Mouse (Mus musculus) neural tube, embryonic 15.5 days (tissue): Measurements from ENCODE around the gene Psmb10. TPM values are rescaled to one million over a fixed set of nuclear protein-coding genes. Genes with fewer than 3 reads are reported as not detected.
"Not testable (repeated sequence)": the region's sequence is repeated elsewhere in the genome, so short reads cannot be mapped to it uniquely, and the experiment has no call there.

Experiments used
- ATAC-seq: fragments of 200-750 bp; cut with Nextera tagmentation; 2 replicates; pipeline ENCODE4 v1.8.0; 2017; ENCODE audit warnings: mild to moderate bottlenecking, moderate TSS enrichment, moderate library complexity; ENCODE audit not compliant: low FRiP score
- H3K27ac ChIP-seq: fragments of 300-500 bp; sonication (generic); replicated peaks from 2 replicates; pipeline ENCODE4 v1.5.1; 2015; ENCODE audit warnings: mild to moderate bottlenecking, inconsistent platforms
- H3K27me3 ChIP-seq: fragments of 300-500 bp; sonication (generic); replicated peaks from 2 replicates; pipeline ENCODE4 v1.6.1; 2015; ENCODE audit warnings: inconsistent platforms
- H3K36me3 ChIP-seq: fragments of 300-500 bp; sonication (generic); 2 replicates; pipeline ENCODE4 v1.6.1; 2015; ENCODE audit warnings: inconsistent platforms
- H3K4me1 ChIP-seq: fragments of 300-500 bp; sonication (generic); 2 replicates; pipeline ENCODE4 v1.6.1; 2015; ENCODE audit warnings: inconsistent platforms
- H3K4me2 ChIP-seq: fragments of 300-500 bp; sonication (generic); 2 replicates; pipeline ENCODE4 v1.6.1; 2015; ENCODE audit warnings: inconsistent platforms, mild to moderate bottlenecking, moderate library complexity
- H3K4me3 ChIP-seq: fragments of 300-500 bp; sonication (generic); replicated peaks from 2 replicates; pipeline ENCODE4 v1.5.1; 2015; ENCODE audit warnings: mild to moderate bottlenecking, inconsistent platforms
- H3K9ac ChIP-seq: fragments of 300-500 bp; sonication (generic); replicated peaks from 2 replicates; pipeline ENCODE4 v1.6.1; 2015; ENCODE audit warnings: mild to moderate bottlenecking, inconsistent platforms
- H3K9me3 ChIP-seq: fragments of 300-500 bp; sonication (generic); replicated peaks from 2 replicates; pipeline ENCODE4 v1.6.1; 2016; ENCODE audit warnings: inconsistent platforms
- WGBS: fragments of 180-500 bp; shearing (Covaris S2); methylation state at CpG from one replicate; pipeline ENCODE4 v1.1.7; 2015; ENCODE audit warnings: mixed read lengths; 5-methylcytosine and 5-hydroxymethylcytosine counted together
- polyA plus RNA-seq: library from polyadenylated mRNA; unstranded; fragments of >200 nt; fragmentation: Nextera tagmentation; extraction: Ambion mirVana; gene quantifications from 2 replicates; pipeline ENCODE4 v1.2.1, GENCODE M21; 2015

The Psmb10 gene
- polyA plus RNA-seq = 86.8 and 142 TPM in 2 replicates

GRCm38 (mm10) chr8:105938306-105938669 lies at the start of gene Psmb10:
Gene Psmb10, minus strand, starts transcription at chr8:105938444.
- ATAC-seq = no peak
- H3K4me2 ChIP-seq = peak within 1 kb of the TSS; percentile 94
- H3K27me3 ChIP-seq = no peaks in the 10 kb centered on the region
- H3K4me3 ChIP-seq = peak within 1 kb of the TSS; percentile 77
- peak within 1 kb of the TSS; percentile 82 for H3K9ac ChIP-seq
- peaks cover 26% of the 10 kb centered on the region for H3K4me1 ChIP-seq
- 37% methylated on average over 4 of the region's 4 CpGs for WGBS
- H3K36me3 ChIP-seq = no peaks in the 10 kb centered on the region
- no peaks in the 10 kb centered on the region for H3K9me3 ChIP-seq
- H3K27ac ChIP-seq = peak within 1 kb of the TSS; percentile 94

- H3K9me3 ChIP-seq, H3K4me2 ChIP-seq, H3K4me3 ChIP-seq, H3K9ac ChIP-seq, H3K27ac ChIP-seq, H3K4me1 ChIP-seq, H3K36me3 ChIP-seq, H3K27me3 ChIP-seq, ATAC-seq: not testable (repeated sequence)
- WGBS = 79% methylated on average over 11 of the region's 11 CpGs
These were observed 45.2 kb upstream of the Psmb10 start for GRCm38 (mm10) chr8:105983406-105983805.

GRCm38 (mm10) chr8:105981146-105981545 lies 42.9 kb upstream of the Psmb10 start:
- ATAC-seq = no peak
- Histone ChIP-seq H3K36me3 (no peaks in the 10 kb centered on the region), H3K4me2 (no peak overlapping the region), H3K9ac (no peak overlapping the region), H3K27me3 (no peaks in the 10 kb centered on the region), H3K9me3 (no peaks in the 10 kb centered on the region), H3K4me3 (no peak overlapping the region), H3K27ac (no peak overlapping the region), H3K4me1 (no peaks in the 10 kb centered on the region)
- WGBS = 94% methylated on average over 1 of the region's 1 CpGs

GRCm38 (mm10) chr8:105979325-105979724 lies 41.1 kb upstream of the Psmb10 start, which contains the start of gene Dpep3:
Gene Dpep3, minus strand, starts transcription at chr8:105979429.
- Histone ChIP-seq H3K4me2 (no peak within 1 kb of the TSS), H3K9ac (no peak within 1 kb of the TSS), H3K27ac (no peak within 1 kb of the TSS), H3K4me3 (no peak within 1 kb of the TSS), H3K9me3 (no peaks in the 10 kb centered on the region), H3K27me3 (no peaks in the 10 kb centered on the region), H3K4me1 (no peaks in the 10 kb centered on the region), H3K36me3 (no peaks in the 10 kb centered on the region)
- 94% methylated on average over 15 of the region's 15 CpGs for WGBS
- no peak for ATAC-seq

- Histone ChIP-seq H3K4me2 (no peak overlapping the region), H3K4me3 (no peak overlapping the region), H3K36me3 (no peaks in the 10 kb centered on the region), H3K4me1 (no peaks in the 10 kb centered on the region), H3K9ac (no peak overlapping the region), H3K27ac (no peak overlapping the region), H3K9me3 (no peaks in the 10 kb centered on the region), H3K27me3 (no peaks in the 10 kb centered on the region)
- 64% methylated on average over 7 of the region's 7 CpGs for WGBS
- ATAC-seq = no peak
These were observed 37.1 kb upstream of the Psmb10 start for GRCm38 (mm10) chr8:105975363-105975762.

GRCm38 (mm10) chr8:105971019-105971720 lies 32.9 kb upstream of the Psmb10 start:
- peaks cover 18% of the 10 kb centered on the region for H3K27me3 ChIP-seq
- peaks cover 4% of the 10 kb centered on the region; the same call in 1 of the 2 replicates for H3K4me1 ChIP-seq
- H3K4me3 ChIP-seq = no peak overlapping the region
- H3K36me3 ChIP-seq = no peaks in the 10 kb centered on the region
- no peak overlapping the region for H3K9ac ChIP-seq
- no peak for ATAC-seq
- no peak overlapping the region for H3K4me2 ChIP-seq
- H3K9me3 ChIP-seq = no peaks in the 10 kb centered on the region
- 75% methylated on average over 8 of the region's 8 CpGs for WGBS
- H3K27ac ChIP-seq = no peak overlapping the region

- H3K36me3 ChIP-seq = no peaks in the 10 kb centered on the region
- no peak overlapping the region for H3K4me3 ChIP-seq
- no peak for ATAC-seq
- H3K4me1 ChIP-seq = peaks cover 21% of the 10 kb centered on the region
- 66% methylated on average over 1 of the region's 1 CpGs for WGBS
- H3K27ac ChIP-seq = no peak overlapping the region
- no peak overlapping the region for H3K4me2 ChIP-seq
- no peaks in the 10 kb centered on the region for H3K9me3 ChIP-seq
- peaks cover 36% of the 10 kb centered on the region for H3K27me3 ChIP-seq
- H3K9ac ChIP-seq = no peak overlapping the region
These were observed 31.1 kb upstream of the Psmb10 start for GRCm38 (mm10) chr8:105969367-105969766.

GRCm38 (mm10) chr8:105966692-105967311 lies 28.6 kb upstream of the Psmb10 start:
- Histone ChIP-seq H3K4me2 (peak overlapping the region; percentile 57), H3K4me3 (no peak overlapping the region), H3K36me3 (no peaks in the 10 kb centered on the region), H3K27me3 (peaks cover 37% of the 10 kb centered on the region), H3K9me3 (no peaks in the 10 kb centered on the region), H3K9ac (no peak overlapping the region), H3K4me1 (peaks cover 21% of the 10 kb centered on the region), H3K27ac (no peak overlapping the region)
- no peak for ATAC-seq
- WGBS = 6% methylated on average over 19 of the region's 19 CpGs

GRCm38 (mm10) chr8:105965905-105966341 lies 27.7 kb upstream of the Psmb10 start, which contains the start of gene Slc12a4:
Gene Slc12a4, minus strand, starts transcription at chr8:105966097.
- H3K27me3 ChIP-seq = peaks cover 37% of the 10 kb centered on the region
- under 1% methylated on average over 44 of the region's 47 CpGs for WGBS
- H3K36me3 ChIP-seq = no peaks in the 10 kb centered on the region
- H3K9me3 ChIP-seq = no peaks in the 10 kb centered on the region
- ATAC-seq = peak; percentile 47
- H3K9ac ChIP-seq = peak within 1 kb of the TSS; percentile 36
- H3K4me3 ChIP-seq = peak within 1 kb of the TSS; percentile 44
- H3K4me2 ChIP-seq = peak within 1 kb of the TSS; percentile 57
- H3K4me1 ChIP-seq = peaks cover 21% of the 10 kb centered on the region
- H3K27ac ChIP-seq = peak within 1 kb of the TSS; percentile 58; the same call in 1 of the 2 replicates

GRCm38 (mm10) chr8:105965266-105965904 lies 27.1 kb upstream of the Psmb10 start:
- WGBS = 1% methylated on average over 40 of the region's 40 CpGs
- peak; percentile 66 for ATAC-seq
- Histone ChIP-seq H3K4me3 (peak overlapping the region; percentile 44), H3K4me1 (peaks cover 21% of the 10 kb centered on the region), H3K27me3 (peaks cover 37% of the 10 kb centered on the region), H3K36me3 (no peaks in the 10 kb centered on the region), H3K27ac (peak overlapping the region; percentile 58; the same call in 1 of the 2 replicates), H3K9me3 (no peaks in the 10 kb centered on the region), H3K9ac (peak overlapping the region; percentile 36), H3K4me2 (peak overlapping the region; percentile 57)

GRCm38 (mm10) chr8:105964506-105965265 lies 26.4 kb upstream of the Psmb10 start:
- 73% methylated on average over 12 of the region's 12 CpGs for WGBS
- peaks cover 37% of the 10 kb centered on the region for H3K27me3 ChIP-seq

More at GRCm38 (mm10) chr8:105964506-105965265, 26.4 kb upstream of the Psmb10 start:
- Histone ChIP-seq H3K9me3 (no peaks in the 10 kb centered on the region), H3K4me1 (peaks cover 21% of the 10 kb centered on the region), H3K36me3 (no peaks in the 10 kb centered on the region), H3K27ac (no peak overlapping the region), H3K4me2 (peak overlapping the region; percentile 57), H3K9ac (no peak overlapping the region), H3K4me3 (peak overlapping the region; percentile 44)
- no peak for ATAC-seq
